Mouse (Mus musculus) adrenal gland, postnatal 36 days (tissue): ENCODE measurements around the gene Zfp664. TPM values are rescaled to one million over a fixed set of nuclear protein-coding genes. Genes with fewer than 3 reads are reported as not detected.

Experiments
- DNase-seq, 2 experiments: peaks; one replicate each; pipeline ENCODE4 v3.0.0; 2021; ENCODE audit warnings: mixed read lengths in 1 of 2
- total RNA-seq, 2 experiments: library from RNA; stranded (reverse); gene quantifications; 2 replicates each; pipeline ENCODE4 v1.2.3; 2021

Gene Zfp664
- total RNA-seq, 2 experiments from 2014 or later: 55.2 to 58.6 TPM

DNA sequence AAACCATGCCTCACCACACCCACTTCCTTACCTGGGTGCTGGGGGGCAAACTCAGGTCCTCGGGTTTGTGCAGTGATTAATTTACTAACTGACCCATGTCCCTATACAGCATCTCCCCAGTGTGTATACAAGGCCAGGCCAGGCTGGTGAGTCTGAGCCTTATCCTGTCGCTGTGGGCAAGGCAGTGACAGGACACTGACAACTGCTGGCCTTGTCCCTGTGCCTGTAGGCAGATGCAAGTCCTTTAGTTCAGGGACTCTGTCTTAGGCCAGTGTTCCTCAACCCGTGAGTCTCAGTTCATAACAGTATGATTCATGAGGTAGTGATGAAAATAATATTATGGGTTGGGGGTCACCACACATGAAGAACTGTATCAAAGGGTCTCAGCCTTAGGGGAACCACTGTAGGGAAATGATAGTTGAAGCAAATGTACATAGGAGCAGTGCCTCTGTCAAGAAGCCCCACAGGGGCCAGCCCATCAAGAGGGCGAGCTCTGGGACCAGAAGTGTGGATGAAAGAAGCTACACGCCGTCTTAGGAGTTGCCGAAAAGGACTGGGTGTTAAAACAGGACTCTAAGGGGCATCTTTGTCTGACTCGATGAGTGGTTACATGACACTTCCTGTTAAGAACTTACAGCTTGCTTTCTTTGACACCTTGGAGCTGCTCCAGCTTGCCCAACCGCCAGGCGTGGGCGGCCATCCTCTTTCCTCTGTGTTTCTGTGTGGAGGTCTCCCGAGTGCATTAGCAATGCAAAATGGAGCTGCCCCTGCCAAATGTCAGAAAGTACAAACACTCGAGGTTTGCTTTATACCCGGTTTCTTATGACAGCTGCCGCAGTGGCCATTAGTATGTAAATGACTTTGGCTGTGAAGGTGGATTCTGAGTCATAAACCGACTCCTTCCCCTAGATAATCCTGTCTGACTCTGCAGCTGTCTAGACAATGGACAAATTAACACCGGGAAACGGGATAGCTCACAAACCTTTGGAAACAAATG, 60.2 kb downstream of the Zfp664 start:
- peak; percentile 33 to 71 for DNase-seq

DNA sequence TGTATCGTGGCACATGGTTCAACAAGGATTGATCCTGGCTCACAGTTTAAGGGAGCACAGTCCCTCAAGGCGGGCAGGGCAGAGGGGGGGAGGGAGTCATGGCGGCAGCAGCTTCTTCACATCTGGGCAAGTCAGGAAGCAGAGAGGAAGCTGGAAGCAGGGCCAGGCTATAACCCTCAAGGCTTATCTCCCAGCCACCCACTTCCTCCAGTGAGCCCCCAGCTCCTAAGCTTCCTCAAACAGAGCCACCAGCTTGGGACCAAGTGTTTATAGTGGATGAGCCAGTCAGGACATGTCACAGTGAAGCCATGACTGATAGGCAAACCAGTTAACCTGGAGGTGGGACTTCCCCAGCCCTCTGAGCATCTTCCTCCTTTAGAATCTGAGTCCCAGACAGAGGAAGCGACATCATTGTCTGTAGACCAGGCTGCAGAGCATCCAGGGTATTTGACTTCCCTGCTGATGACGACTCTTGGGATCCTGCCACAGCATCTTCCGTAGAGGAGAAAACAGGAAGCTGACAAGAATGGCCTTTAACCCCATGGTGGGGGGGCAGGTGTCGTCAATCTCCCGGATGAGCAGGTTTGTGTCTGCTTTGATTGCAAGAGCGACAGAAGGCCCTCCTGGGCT, 67.0 kb downstream of the Zfp664 start:
- DNase-seq: peak; percentile 47 to 73

DNA sequence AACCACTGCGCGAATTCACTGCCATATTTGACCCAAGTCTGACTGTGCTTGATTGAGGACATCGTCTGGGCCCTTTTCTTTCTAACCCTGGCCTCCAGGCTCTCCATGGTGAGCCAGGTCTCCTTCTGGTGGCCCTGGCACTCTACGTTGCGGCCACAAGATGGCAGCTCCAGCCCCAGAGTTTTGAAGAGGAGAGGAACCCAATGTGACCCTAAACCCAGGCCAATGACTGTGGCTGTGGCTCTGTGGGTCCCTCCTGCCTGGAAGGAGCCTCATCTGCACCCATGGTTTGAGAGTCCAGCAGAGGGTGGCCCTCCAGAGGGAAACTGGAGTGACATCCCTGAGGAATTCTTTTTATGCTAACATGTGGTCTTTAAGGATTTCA, 67.6 kb downstream of the Zfp664 start:
- DNase-seq: peak; percentile 65 to 66

DNA sequence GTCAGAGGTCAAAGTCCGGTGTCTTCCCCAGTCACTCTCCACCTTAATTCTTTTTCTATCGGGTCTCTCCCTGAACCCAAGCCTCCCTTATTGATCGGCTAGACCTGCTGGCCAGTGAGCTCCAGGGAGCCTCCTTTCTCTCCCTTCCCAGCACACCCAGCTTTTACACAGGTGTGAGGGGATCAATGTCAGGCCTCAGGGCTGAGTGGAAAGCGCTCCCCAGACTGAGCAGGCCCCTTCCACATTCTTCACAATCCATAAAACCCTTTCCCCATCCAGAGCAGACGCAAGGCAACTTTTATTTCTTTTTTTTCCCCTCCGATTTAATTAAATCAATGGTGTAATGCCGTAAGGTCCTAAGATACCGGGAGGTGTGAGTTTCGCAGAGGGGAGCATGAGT, 68.1 kb downstream of the Zfp664 start:
- DNase-seq: no peak

DNA sequence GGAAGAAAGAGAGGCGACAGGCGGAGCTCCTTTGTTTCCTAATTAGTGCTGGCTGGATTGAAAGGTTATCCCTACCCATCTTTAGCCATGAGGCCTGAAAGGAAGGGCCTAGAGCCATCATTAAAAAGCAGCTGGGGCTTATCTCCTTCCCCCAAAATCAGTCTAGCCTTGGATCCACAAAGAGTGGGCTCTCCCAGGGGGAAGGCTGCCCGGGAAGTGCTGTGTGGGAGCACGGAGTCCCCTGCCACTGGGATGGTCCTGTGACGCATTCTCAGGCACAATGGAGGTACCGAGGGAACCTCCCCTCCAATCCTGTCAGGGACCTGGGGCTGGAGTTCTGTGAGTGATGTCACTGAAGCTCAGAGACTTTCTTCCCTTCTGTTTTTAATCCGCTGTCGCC, 68.6 kb downstream of the Zfp664 start:
- DNase-seq: no peak

DNA sequence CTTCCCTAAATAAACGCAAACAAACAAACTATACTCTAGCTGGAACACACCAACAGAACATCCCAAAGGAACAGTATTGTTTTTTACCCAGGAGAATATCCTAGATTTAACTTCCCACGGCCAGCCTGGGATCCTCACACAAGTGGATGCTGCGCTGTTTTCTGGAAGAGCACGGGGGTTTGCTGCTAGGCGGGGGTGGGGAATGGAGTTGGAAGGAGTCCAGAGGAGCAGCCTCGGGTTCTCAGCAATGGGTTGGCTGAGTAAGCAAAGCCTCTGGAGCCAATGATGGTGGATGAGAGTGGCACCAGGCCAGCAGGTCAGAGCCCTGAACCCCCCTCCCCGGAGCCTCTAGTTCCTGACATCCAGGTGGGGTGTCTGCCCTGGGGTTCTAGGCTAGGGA, 72.1 kb downstream of the Zfp664 start:
- no peak for DNase-seq

DNA sequence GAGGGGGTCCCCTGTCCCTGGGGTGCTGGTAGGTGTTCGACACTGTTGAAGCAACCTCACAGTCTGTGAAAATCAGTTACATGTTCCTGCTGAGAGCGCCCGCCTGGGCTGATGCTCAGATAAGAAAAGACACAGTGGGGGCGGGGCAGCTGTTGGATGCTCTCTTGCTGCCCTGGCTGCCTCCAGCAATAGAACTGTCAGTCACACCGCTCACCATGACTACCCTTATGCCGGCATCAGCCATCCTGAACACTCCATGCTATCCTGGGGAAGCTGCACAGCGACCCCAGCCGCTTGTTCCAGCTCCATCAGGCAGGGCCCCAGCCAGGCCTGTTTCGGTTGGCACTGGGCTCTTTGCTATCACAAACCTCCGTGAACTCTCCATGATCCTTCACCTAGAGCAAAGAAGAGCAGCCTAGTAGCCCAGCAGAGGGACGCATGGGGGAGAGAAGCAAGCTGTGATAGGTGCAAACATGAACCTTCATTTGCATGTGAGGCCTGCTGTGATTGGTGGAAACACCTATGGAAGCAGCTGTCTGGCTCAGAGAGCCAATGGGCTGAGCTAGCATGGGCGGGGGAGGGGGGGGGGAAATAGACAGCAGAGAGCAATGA, 80.8 kb downstream of the Zfp664 start:
- no peak for DNase-seq

DNA sequence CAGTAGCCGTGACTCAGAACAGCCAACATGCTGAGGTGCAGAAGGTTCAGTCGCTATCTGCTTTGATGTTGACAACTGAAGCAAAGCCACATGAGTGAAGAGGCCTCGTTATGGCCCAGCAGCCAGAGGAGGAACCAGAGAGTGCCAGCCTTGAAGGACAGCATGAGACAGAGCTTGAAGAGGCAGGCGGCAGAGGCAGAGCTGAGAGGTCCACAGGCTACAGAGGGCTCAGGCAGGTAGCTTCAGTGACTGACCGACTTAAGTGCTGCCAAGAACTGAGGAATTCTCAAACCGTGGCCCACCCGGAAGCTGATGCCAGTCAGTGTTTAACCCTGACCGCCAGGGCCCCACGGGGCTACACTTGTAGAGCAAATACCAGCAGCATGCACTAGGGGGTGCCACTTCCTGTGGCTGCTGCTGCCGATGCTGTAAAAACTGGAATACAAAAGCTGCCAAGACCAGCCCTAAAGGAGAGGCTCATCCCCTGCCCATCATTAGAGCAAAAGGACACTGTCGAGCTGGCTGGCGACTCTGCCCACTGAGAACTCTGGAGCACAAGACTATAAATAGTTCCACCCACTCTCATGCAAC, 81.4 kb downstream of the Zfp664 start:
- DNase-seq: peak; percentile 66 to 79

DNA sequence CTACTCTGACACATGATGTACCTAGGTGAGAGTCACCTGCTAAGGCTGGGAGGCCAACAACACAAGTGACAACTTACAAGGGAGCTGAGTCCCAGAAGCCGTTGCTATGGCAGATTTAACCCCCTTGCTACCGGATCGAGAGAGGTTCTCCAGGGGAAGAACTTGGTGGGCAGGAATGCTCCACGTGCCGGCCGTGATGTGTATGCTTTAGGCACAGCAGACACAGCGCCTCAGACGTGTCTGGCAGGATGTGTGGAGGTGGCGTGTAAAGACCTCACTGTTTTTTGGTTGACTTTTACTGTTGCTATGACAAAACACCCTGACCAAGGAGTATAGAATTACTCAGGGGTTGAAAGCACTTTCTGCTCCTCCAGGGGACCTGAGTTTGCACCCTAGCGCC, 81.9 kb downstream of the Zfp664 start:
- no peak for DNase-seq

DNA sequence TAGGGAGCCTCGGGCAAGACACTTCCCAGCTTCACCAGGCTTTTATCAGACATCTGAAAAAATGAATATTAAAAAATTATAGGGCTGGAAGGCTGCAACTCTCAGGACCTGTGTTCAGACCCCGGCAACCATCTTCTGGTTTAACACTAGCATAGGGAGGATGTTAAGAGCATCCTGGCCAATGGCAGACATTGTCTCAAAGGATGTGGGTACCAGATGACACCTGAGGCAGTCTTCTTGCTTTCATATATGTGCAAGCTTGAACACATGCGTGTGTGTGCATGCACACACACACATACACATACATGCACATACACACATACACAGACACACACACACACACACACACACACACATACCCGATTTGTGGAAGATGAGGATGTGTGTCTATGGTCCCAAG, 82.6 kb downstream of the Zfp664 start:
- DNase-seq: no peak

DNA sequence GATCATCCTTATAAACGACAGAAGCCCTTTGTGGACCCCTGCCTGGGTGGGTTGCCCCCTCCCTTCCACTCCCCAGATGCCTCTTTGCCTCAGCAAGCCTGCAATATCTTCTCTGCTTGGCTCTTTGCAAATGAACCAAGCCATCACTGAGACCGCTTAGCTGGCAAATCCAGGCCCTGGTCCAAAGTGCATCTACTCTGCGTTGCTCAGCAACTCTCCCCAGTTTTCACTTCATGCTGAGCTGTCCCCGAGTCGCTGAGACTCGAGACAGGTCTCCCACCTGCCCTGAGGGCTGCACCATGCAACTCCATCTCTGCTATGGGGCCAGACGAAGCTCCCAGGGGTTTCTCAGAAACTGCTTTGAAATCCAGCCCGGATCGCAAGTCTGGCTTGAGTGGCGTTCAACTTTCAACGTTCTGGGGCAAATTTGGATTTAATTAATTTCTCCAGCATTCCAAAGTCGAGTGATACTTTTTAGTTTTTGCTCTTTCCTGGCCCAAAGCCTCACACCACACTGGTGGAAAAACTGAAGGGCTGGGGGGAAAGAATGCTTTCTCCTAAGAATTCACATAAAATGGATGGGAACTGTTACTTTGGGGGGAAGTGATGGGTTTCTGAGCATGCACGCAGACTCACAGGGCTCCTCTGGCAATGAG, 88.3 kb downstream of the Zfp664 start:
- DNase-seq: no peak

DNA sequence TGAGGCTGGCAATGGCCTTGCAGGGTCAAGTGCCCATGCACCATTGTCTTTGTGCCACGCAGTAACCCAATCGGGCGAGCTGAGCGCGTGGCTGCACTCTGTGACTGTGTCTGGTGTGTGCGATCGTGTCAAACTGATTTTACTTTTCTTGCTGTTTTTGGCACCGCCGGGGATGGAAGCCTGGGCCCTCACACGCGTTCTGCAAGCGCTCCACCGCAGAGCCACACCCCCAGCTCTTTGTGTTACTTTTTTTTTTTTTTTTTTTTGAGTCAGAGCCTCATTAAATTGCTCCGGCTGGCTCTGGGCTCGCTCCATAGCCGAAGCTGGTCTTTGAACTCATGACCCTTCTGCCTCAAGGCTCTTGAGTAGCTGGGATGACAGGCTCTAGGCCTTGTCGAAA, 88.8 kb downstream of the Zfp664 start:
- DNase-seq: no peak

Other genes starting within 250 kb of the Zfp664 start
- 10 to 100 TPM; 74.5 to 83.7 TPM for gene Atp6v0a2, start 234.1 kb upstream of the Zfp664 start, total RNA-seq
- 1 to 10 TPM in 1 of 2 experiments, under 1 TPM in 1; 0.69 to 2.8 TPM for gene Dnah10, start 137.6 kb upstream of the Zfp664 start, total RNA-seq
- gene Ccdc92, start 267 bp upstream of the Zfp664 start, total RNA-seq: 1 to 10 TPM; 5.5 to 5.8 TPM
- gene Rflna, start 140.5 kb downstream of the Zfp664 start, total RNA-seq: 1 to 10 TPM; 3.2 to 7.7 TPM